Mouse (Mus musculus): Measurements from ENCODE around the gene Lamp2. TPM values are rescaled to one million over a fixed set of nuclear protein-coding genes. Genes with fewer than 3 reads are reported as not detected.
"Not testable (repeated sequence)": the region's sequence is repeated elsewhere in the genome, so short reads cannot be mapped to it uniquely, and the experiment has no call there.

The Lamp2 gene
- polyA plus RNA-seq, 1 experiment = 153 TPM

- DNase-seq (ENCODE audit: low read depth) = no peak
Measured at GRCm38 (mm10) chrX:38426043-38426442, 30.2 kb downstream of the Lamp2 start.

DNA sequence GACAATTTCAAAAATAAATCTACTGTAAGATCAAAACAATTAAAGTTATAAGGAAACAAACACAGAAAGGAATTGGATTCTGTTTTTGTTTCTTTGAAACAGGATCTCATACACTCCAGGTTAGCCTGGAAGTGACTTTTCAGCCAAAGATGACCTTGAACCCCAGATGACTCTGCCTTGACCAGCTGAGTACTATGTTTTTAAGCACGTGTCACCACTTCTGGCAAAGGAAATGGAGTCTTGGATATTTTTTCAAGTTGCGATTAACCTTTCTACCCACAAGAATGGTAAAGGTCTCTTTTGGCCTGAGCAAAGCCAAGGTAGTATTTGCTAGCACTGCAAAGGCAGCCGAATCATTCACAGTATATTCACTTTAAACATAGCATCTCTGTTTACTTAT lies 33.2 kb downstream of the Lamp2 start:
- no peak for DNase-seq (ENCODE audit: low read depth)

GRCm38 (mm10) chrX:38422396-38422795 lies 33.9 kb downstream of the Lamp2 start:
- DNase-seq (ENCODE audit: low read depth) = no peak

- DNase-seq (ENCODE audit: low read depth) = no peak
Measured at GRCm38 (mm10) chrX:38403879-38404278, 52.4 kb downstream of the Lamp2 start.

- DNase-seq (ENCODE audit: low read depth) = no peak
Measured at GRCm38 (mm10) chrX:38402981-38403380, 53.3 kb downstream of the Lamp2 start.

DNA sequence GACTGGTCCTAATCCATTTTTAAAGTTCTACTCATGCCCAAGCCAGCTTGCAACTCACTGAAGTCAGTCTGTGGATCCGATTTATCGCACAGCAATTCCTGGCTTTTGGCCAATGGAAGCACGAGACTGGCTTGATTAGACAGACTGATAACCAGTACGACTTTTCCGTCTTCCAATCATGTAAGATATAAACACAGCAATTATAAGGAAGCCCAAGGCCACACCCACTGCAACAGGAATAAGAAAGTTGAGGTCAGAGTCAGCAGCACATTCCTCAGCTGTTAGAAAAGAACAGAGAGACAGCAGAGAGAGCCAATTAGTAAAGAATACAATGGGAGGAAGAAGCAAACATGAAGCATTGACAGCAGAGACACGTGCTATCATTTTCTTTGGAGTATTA lies 54.2 kb downstream of the Lamp2 start:
- DNase-seq (ENCODE audit: low read depth) = no peak

GRCm38 (mm10) chrX:38400616-38401015 lies 55.6 kb downstream of the Lamp2 start:
- no peak for DNase-seq (ENCODE audit: low read depth)

- DNase-seq (ENCODE audit: low read depth) = no peak
Measured at GRCm38 (mm10) chrX:38399671-38400070, 56.6 kb downstream of the Lamp2 start.

DNA sequence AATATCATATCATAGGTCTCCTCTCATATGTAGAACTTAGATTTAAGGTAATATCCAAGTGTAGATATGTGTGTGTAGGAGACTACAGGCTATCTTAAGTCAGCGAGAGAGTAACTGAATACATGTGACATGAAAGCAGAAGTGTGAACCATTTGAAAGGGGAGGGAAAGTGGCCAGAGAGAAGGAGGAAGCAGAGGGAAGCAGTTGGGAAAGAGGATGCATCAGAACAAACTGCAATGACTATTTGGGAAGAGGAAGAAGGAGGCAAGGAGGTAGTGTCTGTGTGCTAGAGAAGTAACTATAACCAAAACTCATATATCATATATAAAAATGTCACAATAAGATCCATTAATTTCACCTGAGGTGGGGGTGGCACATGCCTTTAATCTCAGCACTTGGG lies 83.1 kb downstream of the Lamp2 start:
- not testable (repeated sequence) for DNase-seq (ENCODE audit: low read depth)

DNA sequence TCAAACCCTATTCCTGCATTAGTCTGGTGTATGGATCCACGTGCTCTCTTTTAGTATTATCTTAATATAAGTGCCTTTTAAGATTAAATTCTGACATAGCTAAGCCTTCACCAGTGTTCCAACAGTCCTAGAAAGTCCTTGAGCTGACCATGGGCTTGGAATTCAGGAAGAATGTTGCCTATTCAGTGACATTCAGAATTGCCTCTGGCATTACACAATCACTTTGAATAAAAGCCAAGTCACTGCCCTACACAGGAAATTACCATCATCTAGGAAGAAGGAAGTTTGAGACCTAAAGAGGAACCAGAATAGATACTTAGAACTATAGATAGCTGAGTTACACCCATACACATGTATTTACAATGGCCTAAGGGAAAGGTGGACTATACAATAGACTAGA lies 91.6 kb downstream of the Lamp2 start:
- DNase-seq (ENCODE audit: low read depth) = not testable (repeated sequence)

- DNase-seq (ENCODE audit: low read depth) = no peak
Measured at GRCm38 (mm10) chrX:38362016-38362415, 94.2 kb downstream of the Lamp2 start.

Other genes with a start within 250 kb of the Lamp2 start
- gene Tmem255a, start 204.0 kb downstream of the Lamp2 start, polyA plus RNA-seq (2012; rRNA removed) = 3.5 and 4.1 TPM in 2 replicates
- gene Atp1b4, start 140.3 kb downstream of the Lamp2 start, polyA plus RNA-seq (2012; rRNA removed) = not detected in 2 replicates
- 5.1 and 6.1 TPM in 2 replicates for gene Cul4b, start 119.7 kb upstream of the Lamp2 start, polyA plus RNA-seq (2012; rRNA removed)
- 15.2 and 18.9 TPM in 2 replicates for gene Mcts1, start 144.1 kb upstream of the Lamp2 start, polyA plus RNA-seq (2012; rRNA removed)
- 13.6 and 15.0 TPM in 2 replicates for gene C1galt1c1, start 178.6 kb upstream of the Lamp2 start, polyA plus RNA-seq (2012; rRNA removed)

Data from gonadal fat pad, adult 2 months (tissue).